Mouse (Mus musculus): ENCODE data around the gene Myh13.
A peak's percentile ranks its signal among the peaks of the same experiment; 100 is the strongest.

Gene Myh13

GRCm38 (mm10) chr11:67321358-67321757 lies at the start of gene Myh13:
Gene Myh13 (plus strand): TSS chr11:67321658.
- DNase-seq: peak; percentile 53

- no peak for DNase-seq
Observed at GRCm38 (mm10) chr11:67276601-67277174, 44.8 kb upstream of the Myh13 start, which contains the start of gene Myh8. Gene Myh8 (plus strand): TSS chr11:67277124.

DNA sequence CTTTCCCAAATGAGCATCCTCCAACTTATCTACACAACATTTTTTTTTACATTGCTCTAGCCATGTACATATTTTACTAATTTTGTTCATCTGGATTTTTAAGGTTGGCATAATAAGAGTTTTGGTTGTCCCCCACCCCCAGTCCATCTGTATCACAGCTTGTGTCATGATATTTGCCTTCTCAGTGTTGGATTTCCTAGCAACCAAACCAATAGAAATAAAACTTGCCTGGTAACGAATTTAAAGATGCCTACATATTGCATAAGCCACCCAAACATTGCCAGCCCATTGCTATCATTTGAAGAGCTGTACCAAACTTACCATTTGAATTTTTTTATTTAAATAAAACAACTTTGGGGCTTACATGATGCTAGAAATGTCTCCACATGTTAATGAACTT lies 28.0 kb upstream of the Myh13 start:
- no peak for DNase-seq

GRCm38 (mm10) chr11:67313733-67314452 lies 7.6 kb upstream of the Myh13 start:
- no peak for DNase-seq

DNA sequence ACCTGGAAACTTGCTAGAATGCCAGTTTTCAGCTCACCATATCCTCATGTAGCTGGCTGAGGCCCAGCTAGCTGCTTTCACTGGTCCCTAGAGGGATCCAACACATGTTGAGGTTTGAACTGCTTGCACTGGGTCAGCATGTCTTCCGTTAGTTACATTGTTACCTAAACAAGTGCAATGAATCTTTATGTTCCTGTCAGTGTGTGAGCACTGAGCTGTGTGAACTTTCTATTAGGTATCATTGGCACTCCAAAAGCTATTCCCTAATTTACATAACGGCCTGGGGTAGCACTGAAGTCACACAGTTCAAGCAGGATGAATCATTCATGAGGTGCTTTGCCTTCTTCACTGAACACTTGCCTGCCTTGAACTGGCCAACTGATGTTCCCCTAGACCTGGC lies 5.1 kb downstream of the Myh13 start:
- DNase-seq: peak; percentile 34

DNA sequence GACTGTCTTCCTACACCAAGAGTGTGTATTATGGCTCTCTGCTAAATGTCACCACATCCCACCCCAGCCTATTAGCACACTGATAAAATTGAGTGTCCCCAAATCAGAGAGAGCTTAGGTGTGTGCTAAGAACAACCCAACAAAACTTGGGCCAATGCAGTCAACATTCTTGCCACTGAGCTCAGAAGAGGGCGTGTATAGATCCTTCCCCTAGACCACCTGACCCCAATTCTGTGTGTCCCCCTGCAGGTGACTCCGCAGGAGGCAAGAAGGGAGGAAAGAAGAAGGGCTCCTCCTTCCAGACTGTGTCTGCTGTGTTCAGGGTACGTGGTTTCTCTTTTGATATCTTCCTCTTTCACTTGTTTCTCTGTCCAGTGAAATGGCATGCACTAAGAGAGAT lies 23.1 kb downstream of the Myh13 start:
- DNase-seq: peak; percentile 61

DNA sequence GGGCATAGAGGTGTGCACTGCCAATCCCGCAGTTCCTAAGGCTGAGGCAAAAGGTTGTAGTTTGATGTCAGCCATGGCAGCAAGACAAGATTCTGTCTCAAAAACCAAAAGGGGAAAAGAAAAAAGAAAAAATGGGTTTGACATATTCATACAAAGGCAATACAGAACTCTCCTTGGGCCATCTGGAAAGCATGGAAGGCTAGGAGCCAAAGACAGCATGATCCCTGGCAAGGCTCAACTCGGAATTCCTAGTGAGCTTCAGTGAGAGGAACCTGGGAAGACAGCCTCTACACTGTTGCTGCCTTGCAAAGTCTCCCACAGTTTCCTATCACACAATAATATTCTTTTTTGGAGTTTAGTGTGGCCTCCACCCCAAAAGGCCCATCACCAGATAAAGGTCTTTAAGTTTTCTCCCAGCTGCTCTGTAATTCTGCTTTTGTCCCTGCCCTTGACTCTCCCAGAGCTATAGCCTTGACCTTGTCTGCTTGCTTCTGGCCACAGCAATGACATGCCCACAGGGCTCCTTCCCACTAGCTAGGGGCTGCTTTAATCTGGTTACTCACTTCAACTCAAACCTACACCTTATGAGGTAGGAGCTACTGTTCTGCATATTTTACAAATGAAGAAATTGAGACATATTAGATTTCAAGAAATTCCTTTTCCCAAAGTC lies 23.9 kb downstream of the Myh13 start:
- DNase-seq: peak; percentile 52

GRCm38 (mm10) chr11:67345856-67346236 lies 24.4 kb downstream of the Myh13 start:
- DNase-seq: peak; percentile 25

DNA sequence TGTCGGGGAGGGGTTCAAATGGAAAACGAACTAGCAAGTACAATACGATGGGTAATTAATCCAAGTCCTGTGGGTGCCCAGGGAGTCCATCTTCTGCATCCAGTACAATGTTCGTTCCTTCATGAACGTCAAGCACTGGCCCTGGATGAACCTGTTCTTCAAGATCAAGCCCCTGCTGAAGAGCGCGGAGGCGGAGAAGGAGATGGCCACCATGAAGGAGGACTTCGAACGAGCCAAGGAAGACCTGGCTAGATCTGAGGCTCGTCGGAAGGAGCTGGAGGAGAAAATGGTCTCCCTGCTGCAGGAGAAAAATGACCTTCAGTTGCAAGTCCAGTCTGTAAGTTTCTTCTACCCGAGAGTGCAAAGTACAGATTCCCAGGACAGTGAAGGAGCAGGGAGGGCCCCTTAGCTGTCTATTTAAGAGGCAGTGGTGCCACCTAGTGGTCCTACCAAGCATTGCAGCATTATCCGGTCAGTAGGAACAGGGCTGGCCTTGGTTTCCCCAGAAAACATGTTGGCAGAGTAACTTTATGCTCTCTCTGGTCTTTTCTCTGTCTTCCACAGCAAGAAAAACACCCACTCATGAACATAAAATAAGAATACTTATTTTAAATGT lies 28.8 kb downstream of the Myh13 start:
- peak; percentile 94 for DNase-seq

GRCm38 (mm10) chr11:67353011-67353410 lies 31.6 kb downstream of the Myh13 start:
- DNase-seq: no peak

DNA sequence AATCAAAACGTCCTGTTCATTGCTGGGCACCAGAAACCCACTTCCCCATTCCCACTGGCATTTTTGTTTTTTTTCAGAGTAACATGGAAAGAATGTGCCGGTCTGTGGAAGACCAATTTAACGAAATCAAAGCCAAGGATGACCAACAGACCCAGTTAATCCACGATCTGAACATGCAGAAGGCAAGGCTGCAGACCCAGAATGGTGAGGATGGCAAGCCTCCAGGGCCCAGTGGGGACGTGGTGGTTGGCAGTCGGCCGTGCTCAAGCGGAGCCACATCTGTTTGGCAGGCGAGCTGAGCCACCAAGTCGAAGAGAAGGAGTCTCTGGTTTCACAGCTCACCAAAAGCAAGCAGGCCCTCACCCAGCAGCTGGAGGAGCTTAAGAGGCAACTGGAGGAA lies 36.6 kb downstream of the Myh13 start:
- no peak for DNase-seq

GRCm38 (mm10) chr11:67362236-67362635 lies 40.8 kb downstream of the Myh13 start:
- no peak for DNase-seq

DNA sequence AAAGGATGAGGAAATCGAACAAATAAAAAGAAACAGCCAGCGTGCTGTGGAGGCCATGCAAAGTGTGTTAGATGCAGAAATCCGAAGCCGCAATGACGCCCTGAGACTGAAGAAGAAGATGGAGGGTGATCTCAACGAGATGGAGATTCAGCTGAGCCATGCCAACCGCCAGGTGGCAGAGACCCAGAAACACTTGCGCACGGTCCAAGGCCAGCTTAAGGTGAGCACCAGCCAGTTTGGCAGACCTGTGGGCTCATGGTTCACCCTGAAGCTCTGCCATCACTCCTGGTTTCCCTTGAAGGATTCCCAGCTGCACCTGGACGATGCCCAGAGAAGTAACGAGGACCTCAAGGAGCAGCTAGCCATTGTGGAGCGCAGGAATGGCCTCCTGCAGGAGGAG lies 43.1 kb downstream of the Myh13 start:
- no peak for DNase-seq

DNA sequence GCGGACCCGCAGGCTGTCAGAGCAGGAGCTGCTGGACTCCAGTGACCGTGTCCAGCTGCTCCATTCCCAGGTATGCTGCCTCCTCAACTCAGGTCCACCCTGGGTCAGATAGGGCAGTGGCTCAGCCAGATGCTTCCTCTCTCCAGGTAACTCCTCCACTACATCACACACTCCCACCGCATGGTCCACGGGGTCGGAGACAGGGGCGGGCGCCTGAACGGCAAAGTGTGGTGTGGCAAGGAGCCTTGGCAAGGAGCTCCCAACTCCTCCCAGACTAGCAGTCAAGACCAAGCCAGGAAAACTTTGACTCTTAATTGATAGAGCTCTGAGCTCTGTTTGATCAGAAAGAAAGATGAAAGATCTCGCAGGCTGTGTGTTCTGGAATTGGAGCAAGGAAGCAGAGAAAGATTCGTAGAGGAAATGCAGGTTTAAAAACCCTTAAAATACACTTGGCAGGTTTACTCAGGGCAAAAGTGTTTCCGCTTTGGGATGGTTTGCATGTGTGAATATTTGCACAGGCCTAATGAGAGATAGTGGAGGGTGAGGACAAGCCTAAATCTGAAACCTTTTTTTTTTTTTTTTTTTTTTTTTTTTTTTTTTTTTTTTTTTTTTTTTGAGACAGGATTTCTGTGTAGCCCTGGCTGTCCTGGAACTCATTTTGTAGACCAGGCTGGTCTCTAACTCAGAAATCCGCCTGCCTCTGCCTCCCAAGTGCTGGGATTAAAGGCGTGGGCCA lies 43.7 kb downstream of the Myh13 start:
- no peak for DNase-seq

GRCm38 (mm10) chr11:67366936-67367335 lies 45.5 kb downstream of the Myh13 start:
- DNase-seq: no peak

GRCm38 (mm10) chr11:67373333-67373732 lies 51.9 kb downstream of the Myh13 start:
- DNase-seq: peak; percentile 86

- DNase-seq: no peak
Observed at GRCm38 (mm10) chr11:67376308-67376707, 54.9 kb downstream of the Myh13 start.

DNA sequence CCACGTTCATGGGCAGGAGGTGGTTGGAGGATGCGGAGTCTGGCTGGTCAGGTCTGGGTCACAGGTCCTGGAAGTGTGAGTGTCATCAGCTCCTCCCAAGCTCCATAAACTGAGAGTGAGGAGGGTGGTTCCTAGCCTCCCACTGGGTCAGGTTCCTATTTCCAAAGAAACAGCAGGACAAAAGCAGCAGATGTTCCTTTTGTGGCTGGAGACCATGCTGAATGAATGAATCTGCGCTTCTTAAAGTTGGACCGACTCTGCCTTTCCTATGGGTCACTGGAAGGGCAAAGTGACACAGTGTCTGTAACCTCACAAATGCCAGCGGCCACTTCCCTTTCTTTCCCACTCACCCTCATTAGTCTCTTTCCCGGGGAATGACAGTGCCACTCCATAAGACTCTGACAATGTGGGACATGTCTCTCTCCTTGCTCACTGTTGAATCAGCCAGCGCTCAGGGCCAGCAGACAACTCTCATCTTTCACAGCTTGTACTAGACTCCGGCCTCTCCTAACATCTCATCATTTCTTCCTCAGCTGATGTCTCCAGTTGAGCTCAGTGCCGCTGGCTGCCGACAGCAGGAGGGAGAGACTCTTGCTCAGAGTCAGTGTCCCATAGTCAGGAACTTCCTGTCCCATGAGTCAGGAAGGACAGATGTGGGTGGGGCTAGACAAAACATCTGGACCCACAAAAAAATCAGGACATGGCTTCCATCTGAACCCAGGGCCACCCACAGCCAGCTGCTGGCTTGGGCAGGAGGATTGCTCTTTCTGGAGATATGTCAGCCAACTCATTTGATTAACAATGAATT lies 58.4 kb downstream of the Myh13 start:
- peak; percentile 96 for DNase-seq

DNA sequence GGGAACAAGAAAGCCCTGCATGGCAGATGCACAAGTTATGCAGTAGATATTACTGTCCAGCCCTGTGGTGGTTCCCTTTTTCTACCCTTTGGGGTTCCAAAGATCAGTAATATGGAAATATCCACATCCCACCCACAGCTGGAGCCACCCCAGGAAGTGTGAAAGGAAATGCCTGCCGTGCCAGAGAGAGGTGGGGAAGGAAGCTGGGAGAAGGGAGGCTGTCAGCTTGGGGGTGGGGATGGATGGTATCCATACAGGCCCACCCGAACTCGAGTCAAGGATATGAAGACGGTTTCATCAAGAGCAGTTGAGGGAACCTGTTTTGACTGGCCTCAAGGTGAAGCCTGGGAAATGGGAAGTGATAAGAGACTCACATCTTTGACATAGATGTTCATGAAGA lies 60.4 kb downstream of the Myh13 start:
- peak; percentile 91 for DNase-seq

DNA sequence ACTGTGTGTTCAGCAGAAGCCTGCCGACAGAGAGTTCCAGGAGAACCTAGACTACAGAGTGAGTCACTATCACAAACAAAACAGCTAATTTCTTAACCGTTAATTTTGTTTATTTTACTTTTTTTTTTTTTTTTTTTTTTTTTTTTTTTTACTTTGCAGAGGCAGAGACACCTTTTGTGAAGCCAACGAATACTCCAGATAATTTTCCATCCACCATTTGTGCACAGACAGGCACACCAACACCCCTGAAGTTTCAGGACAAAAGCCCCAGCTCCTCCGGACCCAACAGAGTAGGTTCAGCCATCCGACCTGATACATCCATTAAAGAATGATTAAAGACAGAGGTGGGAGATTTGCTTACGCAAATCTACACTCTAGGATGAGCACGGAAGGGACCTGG lies 63.2 kb downstream of the Myh13 start:
- DNase-seq: peak; percentile 58

DNA sequence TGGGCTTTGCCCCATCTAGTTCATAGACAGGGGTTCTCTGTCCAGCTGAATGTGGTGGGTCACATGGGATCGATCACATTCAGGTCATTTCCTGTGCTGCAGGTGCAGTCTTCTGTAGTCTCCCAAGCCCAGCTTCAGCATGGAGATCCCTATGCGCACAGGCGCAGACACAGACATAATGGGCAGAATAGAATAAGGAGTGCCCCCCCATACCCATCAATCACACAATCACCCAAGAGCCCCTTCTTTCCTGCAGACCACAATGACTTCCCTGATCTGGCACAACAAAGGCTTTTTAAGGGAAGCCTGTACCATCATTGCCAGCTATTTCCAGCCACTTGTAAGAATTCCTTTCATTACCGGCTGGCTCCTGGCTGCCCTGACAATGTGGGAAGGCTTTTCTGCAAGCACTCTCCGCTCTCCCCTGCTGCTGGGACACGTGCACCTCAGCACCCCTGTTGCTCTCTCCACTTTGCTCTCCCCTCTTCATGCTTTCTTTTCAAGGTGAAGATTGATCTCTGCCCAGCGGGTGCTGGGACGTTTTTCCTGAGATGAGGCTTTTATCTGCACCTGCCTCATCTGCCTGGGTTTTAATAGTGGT lies 65.5 kb downstream of the Myh13 start:
- DNase-seq: peak; percentile 80
